ENCODE assay signal across 9 mouse cellular contexts in the genomic region with DNA sequence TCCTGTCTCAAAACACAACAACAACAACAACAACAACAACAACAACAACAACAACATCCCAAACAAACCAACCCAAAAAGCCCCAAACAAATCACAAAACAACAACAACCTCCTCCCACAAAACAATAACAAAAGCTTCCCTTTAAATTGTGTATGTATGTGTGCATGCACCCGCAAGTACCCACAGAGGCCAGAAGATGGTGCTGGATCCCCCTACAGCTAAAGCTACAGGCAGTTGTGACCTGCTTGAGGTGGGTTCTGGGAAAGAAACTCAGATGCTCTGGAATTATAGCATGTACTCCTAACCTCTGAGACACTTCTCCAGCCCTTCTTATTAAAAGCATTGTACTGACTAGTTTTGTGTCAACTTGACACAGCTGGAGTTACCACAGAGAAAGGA. TPM values are rescaled to one million over a fixed set of nuclear protein-coding genes. Genes with fewer than 3 reads are reported as not detected.
DNase-seq lines count a peak whose midpoint lies in the region; ATAC-seq lines count a peak whose summit lies in the region.
"Had no signal": no experiment of that assay in that cellular context is flagged by ENCODE, and none has a peak within 500 bp of the region (broad histone marks: within the 10 kb centered on the region; RNA-seq: fewer than 3 reads in every experiment).

No protein-coding gene starts in this region.

- 40% methylated on average over 1 of the region's 1 CpGs for WGBS in limb, embryonic 11.5 days
- 50% methylated on average over 1 of the region's 1 CpGs for WGBS in limb, embryonic 10.5 days
- 85% methylated on average over 1 of the region's 1 CpGs for WGBS in embryonic facial prominence, embryonic 14.5 days
- 69% methylated on average over 1 of the region's 1 CpGs for WGBS in forebrain, embryonic 12.5 days

- DNase-seq in limb, embryonic 11.5 days (ENCODE audit: low spot score) = peak; percentile 52
- no peak for DNase-seq in limb, embryonic 10.5 days (ENCODE audit: low spot score)
- DNase-seq in MN1 (ENCODE audit: low spot score) = peak; percentile 21
- DNase-seq in embryonic facial prominence, embryonic 14.5 days (ENCODE audit: low spot score) = peak; percentile 40
- peak; percentile 30 for DNase-seq in mesoderm, embryonic 11.5 days (ENCODE audit: low read depth, low spot score)
- no peak for DNase-seq in ovary, postnatal 10 days (ENCODE audit: low spot score)
- DNase-seq in layer of hippocampus, postnatal 36 days = no peak

- no peak overlapping the region for H3K9ac ChIP-seq in limb, embryonic 11.5 days (ENCODE audit: low read length)
- H3K9ac ChIP-seq in embryonic facial prominence, embryonic 14.5 days (ENCODE audit: low read depth, low read length) = no peak overlapping the region
- H3K9ac ChIP-seq in forebrain, embryonic 12.5 days = no peak overlapping the region

- no peak overlapping the region for H3K4me2 ChIP-seq in limb, embryonic 11.5 days (ENCODE audit: low read depth, severe bottlenecking)
- H3K4me2 ChIP-seq in embryonic facial prominence, embryonic 14.5 days (ENCODE audit: low read depth, low read length) = no peak overlapping the region
- no peak overlapping the region for H3K4me2 ChIP-seq in forebrain, embryonic 12.5 days

- ATAC-seq in limb, embryonic 11.5 days (ENCODE audit: insufficient number of reproducible peaks, low FRiP score, low TSS enrichment, low read depth) = no peak
- ATAC-seq in embryonic facial prominence, embryonic 14.5 days (ENCODE audit: low read depth) = no peak
- no peak for ATAC-seq in forebrain, embryonic 12.5 days (ENCODE audit: low FRiP score)

- H3K9me3 ChIP-seq in limb, embryonic 11.5 days (ENCODE audit: control insufficient read depth, low read length) = no peaks in the 10 kb centered on the region
- H3K9me3 ChIP-seq in limb, embryonic 10.5 days (replicated peaks) = no peaks in the 10 kb centered on the region
- no peaks in the 10 kb centered on the region for H3K9me3 ChIP-seq in embryonic facial prominence, embryonic 14.5 days (ENCODE audit: control insufficient read depth, low read length)
- H3K9me3 ChIP-seq in forebrain, embryonic 12.5 days = no peaks in the 10 kb centered on the region

- no peaks in the 10 kb centered on the region for H3K27me3 ChIP-seq in limb, embryonic 11.5 days (ENCODE audit: control insufficient read depth, insufficient read depth, low read length)
- no peaks in the 10 kb centered on the region for H3K27me3 ChIP-seq in limb, embryonic 10.5 days (ENCODE audit: low read depth, poor library complexity, severe bottlenecking)
- H3K27me3 ChIP-seq in embryonic facial prominence, embryonic 14.5 days (replicated peaks; ENCODE audit: control insufficient read depth, insufficient read depth, low read length) = no peaks in the 10 kb centered on the region
- no peaks in the 10 kb centered on the region for H3K27me3 ChIP-seq in forebrain, embryonic 12.5 days

- no peaks in the 10 kb centered on the region for H3K36me3 ChIP-seq in limb, embryonic 11.5 days (ENCODE audit: control insufficient read depth, insufficient read depth, low read length)
- no peaks in the 10 kb centered on the region for H3K36me3 ChIP-seq in limb, embryonic 10.5 days
- no peaks in the 10 kb centered on the region for H3K36me3 ChIP-seq in embryonic facial prominence, embryonic 14.5 days (ENCODE audit: control insufficient read depth, insufficient read depth, low read length)
- no peaks in the 10 kb centered on the region for H3K36me3 ChIP-seq in forebrain, embryonic 12.5 days (replicated peaks)

- H3K4me1 ChIP-seq in limb, embryonic 11.5 days (ENCODE audit: control insufficient read depth, insufficient read depth, low read length) = no peaks in the 10 kb centered on the region
- H3K4me1 ChIP-seq in limb, embryonic 10.5 days = no peaks in the 10 kb centered on the region
- no peaks in the 10 kb centered on the region for H3K4me1 ChIP-seq in embryonic facial prominence, embryonic 14.5 days (ENCODE audit: control insufficient read depth, insufficient read depth, low read length)
- peaks cover 3% of the 10 kb centered on the region; the same call in 1 of the 2 replicates for H3K4me1 ChIP-seq in forebrain, embryonic 12.5 days

- H3K4me3 ChIP-seq in limb, embryonic 11.5 days (ENCODE audit: low read depth, low read length) = no peak overlapping the region
- no peak overlapping the region for H3K4me3 ChIP-seq in limb, embryonic 10.5 days
- H3K4me3 ChIP-seq in embryonic facial prominence, embryonic 14.5 days (ENCODE audit: low read depth, low read length) = no peak overlapping the region
- H3K4me3 ChIP-seq in forebrain, embryonic 12.5 days (replicated peaks) = no peak overlapping the region
- H3K4me3 ChIP-seq: myocyte had no signal

- H3K27ac ChIP-seq in limb, embryonic 11.5 days (replicated peaks; ENCODE audit: low read depth, low read length) = no peak overlapping the region
- H3K27ac ChIP-seq in limb, embryonic 10.5 days = no peak overlapping the region
- H3K27ac ChIP-seq in embryonic facial prominence, embryonic 14.5 days (replicated peaks; ENCODE audit: low read depth, low read length) = no peak overlapping the region
- H3K27ac ChIP-seq in forebrain, embryonic 12.5 days = no peak overlapping the region

RNA-seq across cellular contexts. Expression of gene Vps45, which starts 22.7 kb away (rescaled TPM):
- polyA plus RNA-seq in limb, embryonic 11.5 days (2014; fragmentation: Nextera tagmentation; extraction: Ambion mirVana) = 19.5 and 22.7 TPM in 2 replicates
- 22.4 and 23.6 TPM in 2 replicates for polyA plus RNA-seq in limb, embryonic 10.5 days (2016; fragmentation: Nextera tagmentation; extraction: Ambion mirVana)
- polyA plus RNA-seq in embryonic facial prominence, embryonic 14.5 days (2014; fragmentation: Nextera tagmentation; extraction: Ambion mirVana) = 24.4 and 25.7 TPM in 2 replicates
- 10 to 100 TPM; 40.8 to 46.3 TPM for total RNA-seq in layer of hippocampus, postnatal 36 days (2021)
- 39.2 and 47.0 TPM in 2 replicates for polyA plus RNA-seq in forebrain, embryonic 12.5 days (2016; fragmentation: Nextera tagmentation; extraction: Ambion mirVana)

RNA-seq across cellular contexts. Expression of gene Otud7b, which starts 23.3 kb away (rescaled TPM):
- polyA plus RNA-seq in limb, embryonic 11.5 days (2014; fragmentation: Nextera tagmentation; extraction: Ambion mirVana) = 9.7 and 14.2 TPM in 2 replicates
- 18.6 and 19.2 TPM in 2 replicates for polyA plus RNA-seq in limb, embryonic 10.5 days (2016; fragmentation: Nextera tagmentation; extraction: Ambion mirVana)
- 17.6 and 20.0 TPM in 2 replicates for polyA plus RNA-seq in embryonic facial prominence, embryonic 14.5 days (2014; fragmentation: Nextera tagmentation; extraction: Ambion mirVana)
- total RNA-seq in layer of hippocampus, postnatal 36 days (2021) = 10 to 100 TPM; 31.0 to 32.6 TPM
- polyA plus RNA-seq in forebrain, embryonic 12.5 days (2016; fragmentation: Nextera tagmentation; extraction: Ambion mirVana) = 14.0 and 15.5 TPM in 2 replicates

Comparison
In these comparisons a context has a peak if more than half of its experiments do, and no peak if none do; other contexts are left out.
1. DNase-seq: peak in limb, embryonic 11.5 days (single experiment), MN1 (single experiment), embryonic facial prominence, embryonic 14.5 days (single experiment) and mesoderm, embryonic 11.5 days (single experiment); none in limb, embryonic 10.5 days (single experiment), ovary, postnatal 10 days (single experiment) and layer of hippocampus, postnatal 36 days (0 of 2).